Mouse (Mus musculus): Measurements from ENCODE around the gene Rspo3.

Rspo3 gene

DNA sequence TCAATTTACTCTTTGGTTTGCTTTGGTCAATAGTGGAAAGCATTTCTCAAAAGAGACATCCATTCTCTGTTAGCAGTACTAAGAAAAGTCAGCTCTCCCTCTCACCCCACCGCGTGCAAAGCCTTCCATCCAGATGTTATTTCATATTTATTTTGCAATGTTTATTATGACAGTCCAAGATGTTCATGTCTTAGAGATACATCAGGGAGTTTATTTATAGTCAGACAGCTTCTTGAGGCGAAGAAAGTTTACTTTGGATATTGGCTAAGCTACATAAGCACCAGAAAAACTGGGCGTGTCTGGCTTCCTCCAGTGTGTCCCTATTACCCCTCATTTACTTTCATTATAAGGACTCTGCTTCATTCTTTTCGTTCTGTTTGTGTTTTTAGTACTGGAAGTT, 94.4 kb downstream of the Rspo3 start:
- DNase-seq (ENCODE audit: low spot score in 2 of 2), result no peak

DNA sequence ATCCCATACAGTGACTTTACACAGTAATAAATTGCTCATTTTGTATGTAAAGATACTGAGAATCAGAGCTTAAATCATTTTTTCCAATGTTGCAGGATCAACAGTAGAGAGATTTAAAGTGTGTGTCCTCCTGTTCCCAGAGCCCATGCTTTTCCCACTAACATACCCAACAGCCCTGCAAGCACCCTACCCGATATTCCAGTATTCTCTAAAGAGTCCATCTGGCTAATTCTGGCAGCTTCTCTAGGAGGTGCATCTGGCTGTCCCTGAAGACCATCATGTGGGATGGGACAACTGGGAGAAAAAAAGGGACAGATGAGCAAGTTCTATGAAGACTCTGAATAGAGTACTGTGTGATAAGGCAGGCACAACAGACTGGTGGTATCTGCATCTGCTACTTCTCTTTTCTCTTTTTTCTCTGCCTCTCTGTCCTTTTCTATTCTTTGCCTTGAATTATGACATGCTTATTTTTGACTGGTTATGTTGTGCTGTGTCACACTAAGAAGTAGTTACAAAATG, 102.7 kb downstream of the Rspo3 start:
- DNase-seq (ENCODE audit: low spot score in 2 of 2), result no peak

DNA sequence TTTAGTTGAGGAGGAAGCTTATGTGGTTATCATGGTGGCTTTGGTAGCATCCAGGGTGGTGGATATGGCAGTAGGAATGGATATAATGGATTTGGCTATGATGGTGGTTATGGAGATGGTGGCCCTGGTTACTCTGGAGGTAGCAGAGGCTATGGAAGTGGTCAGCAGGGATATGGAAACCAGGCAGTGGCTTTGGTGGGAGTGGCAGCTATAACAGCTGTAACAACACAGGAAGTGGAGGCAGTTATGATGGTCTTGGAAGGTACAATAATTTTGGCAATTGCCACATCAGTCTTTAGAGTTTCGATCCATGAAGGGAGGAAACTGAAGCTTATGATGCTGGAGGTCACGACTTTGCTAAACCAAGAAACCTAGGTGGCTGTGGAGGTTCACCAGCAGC, 109.0 kb downstream of the Rspo3 start:
- no peak for DNase-seq (ENCODE audit: low spot score in 2 of 2)

DNA sequence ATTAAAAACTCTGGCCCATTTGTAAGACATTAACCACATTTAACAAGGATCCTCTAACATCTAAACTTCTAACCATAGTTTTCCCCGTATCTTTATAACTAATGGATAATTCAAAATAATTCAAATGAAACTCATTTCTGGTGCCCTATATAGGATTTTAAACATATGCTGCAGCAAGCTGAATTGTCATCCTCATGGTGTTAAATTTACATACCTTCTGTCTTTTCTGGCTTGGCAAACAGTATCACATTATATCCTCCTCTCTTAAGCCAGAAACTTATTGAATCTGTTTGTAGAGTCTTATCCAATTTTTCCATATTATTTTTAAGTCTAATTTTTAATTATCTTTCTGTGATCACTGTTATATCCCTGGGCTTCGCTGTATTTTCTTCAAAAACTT, 111.1 kb downstream of the Rspo3 start:
- DNase-seq (ENCODE audit: low spot score in 2 of 2), result no peak

DNA sequence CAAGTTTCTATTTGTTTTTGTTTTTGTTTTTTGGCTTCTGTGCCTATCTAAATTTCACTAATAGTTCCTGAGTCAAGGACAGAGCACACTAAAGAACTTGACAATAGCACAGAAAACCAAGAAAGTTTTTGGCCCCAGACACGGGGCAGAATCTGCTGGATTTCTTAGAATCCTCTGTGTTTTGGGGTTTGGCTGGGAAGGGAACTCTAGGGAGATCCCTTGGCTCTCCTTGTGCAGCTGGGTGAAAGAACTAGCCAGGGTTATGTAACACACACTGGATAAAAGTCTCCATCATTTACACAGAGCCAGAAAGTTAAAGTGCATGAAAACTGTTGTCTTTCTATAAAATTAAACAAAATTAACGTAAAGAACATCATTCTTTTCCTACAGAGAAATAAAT, 121.3 kb downstream of the Rspo3 start:
- no peak for DNase-seq (ENCODE audit: low spot score in 2 of 2)

DNA sequence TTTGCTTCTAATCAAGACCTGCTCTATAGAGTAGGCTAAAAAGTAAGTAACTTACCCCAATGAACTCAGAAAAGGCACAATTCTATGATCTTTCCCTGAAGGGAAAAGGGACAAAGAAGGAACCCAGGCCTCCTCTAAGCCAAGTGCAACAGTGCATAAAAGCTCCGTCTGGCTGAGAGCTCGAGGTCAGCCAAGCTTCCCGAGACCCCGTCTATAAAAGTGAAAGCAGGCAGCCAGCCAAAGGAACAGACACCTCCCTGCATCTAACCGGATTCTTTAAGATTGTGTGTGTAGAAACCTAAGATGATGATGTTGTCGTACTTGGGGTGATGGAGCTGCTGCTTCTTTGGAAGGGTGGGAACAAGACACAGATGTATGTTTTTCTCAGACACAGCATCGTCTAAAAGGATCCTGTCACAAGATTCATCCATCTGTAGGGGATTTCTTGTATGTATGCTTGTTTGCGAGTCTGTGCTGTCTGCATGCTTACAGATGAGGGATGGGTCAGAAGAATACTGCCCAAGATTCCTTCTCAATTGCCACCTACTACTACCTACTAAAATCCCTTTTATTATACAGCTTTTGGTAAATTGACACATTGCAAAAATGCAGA, 132.9 kb downstream of the Rspo3 start:
- no peak for DNase-seq (ENCODE audit: low spot score in 2 of 2)

Data from spleen, postnatal 14 days (tissue).